Mouse (Mus musculus): ENCODE measurements around the gene Phrf1. TPM values are rescaled to one million over a fixed set of nuclear protein-coding genes. Genes with fewer than 3 reads are reported as not detected.

Gene Phrf1
- total RNA-seq, 1 experiment from 2014 or later: 51.4 TPM

DNA sequence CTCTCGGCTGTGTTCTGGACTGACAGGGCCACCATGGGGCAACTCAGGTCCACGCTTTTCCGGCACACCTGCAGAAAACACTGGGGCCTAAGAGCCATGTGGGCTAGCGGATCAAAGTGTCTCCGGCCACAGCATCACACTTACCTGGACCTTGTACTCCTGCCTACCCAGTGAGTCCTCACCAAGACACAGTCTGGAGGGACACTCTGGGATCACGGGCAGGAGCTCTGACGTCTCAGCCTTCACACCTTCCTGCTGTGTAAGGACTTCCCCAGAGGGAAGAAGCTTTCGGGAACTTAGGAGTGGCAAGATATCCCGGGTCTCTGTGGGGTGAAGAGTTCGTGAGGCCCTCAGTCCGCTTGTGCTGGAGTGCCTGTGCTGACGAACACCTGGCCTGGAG, 18.4 kb upstream of the Phrf1 start:
- no peak for ATAC-seq (replicated peaks; ENCODE audit: insufficient number of reproducible peaks, low FRiP score, low TSS enrichment, poor library complexity, severe bottlenecking)

DNA sequence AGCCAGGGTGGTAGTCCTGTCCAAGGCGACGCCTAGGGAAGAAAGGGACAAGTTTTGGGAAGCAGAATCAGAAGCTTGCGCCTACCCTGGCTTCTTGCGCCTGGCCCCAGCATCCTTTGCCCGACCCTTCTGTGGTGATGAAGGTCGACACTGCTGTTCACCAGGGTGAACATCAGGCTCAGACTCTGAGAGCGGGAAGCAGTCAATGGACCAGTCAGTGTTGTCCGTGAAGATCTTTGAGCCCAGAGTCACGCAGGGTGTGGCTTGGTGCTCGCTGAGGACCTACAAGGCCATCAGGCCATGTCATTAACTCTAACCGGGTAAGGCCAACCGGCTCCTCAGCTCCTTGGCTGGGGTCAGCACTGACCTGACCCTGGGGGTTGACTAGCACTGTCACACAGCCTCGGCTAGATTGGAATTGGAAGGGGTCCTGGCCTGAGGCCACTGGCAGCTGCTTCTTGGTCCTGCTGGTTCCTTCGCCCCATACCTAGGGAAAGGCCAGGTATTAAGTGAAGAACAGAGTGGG, 17.9 kb upstream of the Phrf1 start:
- no peak for ATAC-seq (replicated peaks; ENCODE audit: insufficient number of reproducible peaks, low FRiP score, low TSS enrichment, poor library complexity, severe bottlenecking)

DNA sequence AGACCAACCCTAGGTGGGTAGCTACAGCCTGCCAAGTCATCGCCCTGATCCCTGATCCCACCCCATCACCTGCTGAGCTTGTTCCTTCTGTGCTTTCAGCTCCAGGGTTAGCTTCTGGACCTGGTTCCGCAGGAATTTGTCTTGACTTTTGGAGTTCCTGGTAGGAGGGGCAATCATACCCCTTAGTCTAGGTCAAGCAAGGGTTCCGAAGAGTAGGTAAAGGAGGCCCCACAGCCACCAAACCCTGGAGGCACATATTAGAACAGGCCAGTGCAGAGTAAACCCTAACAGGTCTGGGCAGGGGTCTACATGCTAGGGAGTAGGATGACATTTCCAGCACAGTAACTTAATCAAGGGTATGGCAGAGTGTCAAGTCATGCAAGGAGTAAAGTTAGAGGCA, 15.5 kb upstream of the Phrf1 start:
- no peak for ATAC-seq (replicated peaks; ENCODE audit: insufficient number of reproducible peaks, low FRiP score, low TSS enrichment, poor library complexity, severe bottlenecking)

DNA sequence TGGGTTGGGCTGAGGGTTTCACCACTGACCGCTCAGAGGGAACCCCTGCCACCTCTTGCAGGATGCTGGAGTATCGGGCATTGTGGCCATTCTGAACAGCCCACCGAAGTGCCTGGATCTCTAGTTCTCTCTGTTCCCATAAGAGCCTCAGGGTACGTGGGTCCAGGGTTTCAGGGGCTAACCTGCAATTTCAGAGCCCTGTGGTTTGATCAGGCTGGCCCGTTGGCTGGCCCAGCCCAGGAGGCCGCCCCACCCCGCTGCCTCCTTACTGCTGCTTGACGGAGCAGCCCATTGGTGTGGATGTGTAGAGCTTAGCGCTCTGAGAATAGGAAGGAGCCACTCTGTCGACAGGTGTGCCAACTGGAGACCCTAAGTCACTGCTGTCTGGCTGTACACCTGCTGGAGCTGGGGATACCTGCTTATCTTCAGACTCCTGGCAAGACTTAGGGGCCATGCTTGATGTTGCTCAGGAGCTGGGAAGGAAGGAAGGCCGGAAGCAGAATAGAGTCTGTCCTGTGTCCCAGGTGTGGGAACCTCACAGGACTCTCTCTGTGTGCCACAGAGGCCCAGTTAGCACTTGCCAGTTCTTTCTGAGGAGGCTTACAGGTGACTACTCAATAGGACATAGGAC, 14.9 kb upstream of the Phrf1 start, which contains the start of gene Lmntd2:
Lmntd2 (minus strand) TSS at position 476 of the 631 bp plus-strand sequence.
- ATAC-seq (replicated peaks; ENCODE audit: insufficient number of reproducible peaks, low FRiP score, low TSS enrichment, poor library complexity, severe bottlenecking): no peak

DNA sequence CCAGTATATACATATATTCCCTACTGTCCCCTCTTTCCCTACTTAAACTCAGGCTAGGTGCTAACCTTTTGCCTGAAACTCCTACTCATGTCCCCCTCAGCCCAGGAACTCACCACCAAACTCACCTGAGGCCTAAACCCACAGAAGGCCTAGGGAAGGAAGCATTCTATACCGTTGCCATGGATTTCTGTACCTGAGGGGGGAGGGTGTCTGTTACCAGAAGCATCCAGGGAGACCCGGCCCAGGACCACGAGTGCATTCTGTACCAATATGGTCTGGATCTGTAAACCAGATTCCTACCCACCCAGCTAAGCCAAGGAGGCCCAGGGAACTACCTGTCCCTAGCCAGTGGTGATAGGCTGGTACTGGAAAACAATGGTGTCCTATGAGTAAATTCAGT, 14.3 kb upstream of the Phrf1 start:
- no peak for ATAC-seq (replicated peaks; ENCODE audit: insufficient number of reproducible peaks, low FRiP score, low TSS enrichment, poor library complexity, severe bottlenecking)

DNA sequence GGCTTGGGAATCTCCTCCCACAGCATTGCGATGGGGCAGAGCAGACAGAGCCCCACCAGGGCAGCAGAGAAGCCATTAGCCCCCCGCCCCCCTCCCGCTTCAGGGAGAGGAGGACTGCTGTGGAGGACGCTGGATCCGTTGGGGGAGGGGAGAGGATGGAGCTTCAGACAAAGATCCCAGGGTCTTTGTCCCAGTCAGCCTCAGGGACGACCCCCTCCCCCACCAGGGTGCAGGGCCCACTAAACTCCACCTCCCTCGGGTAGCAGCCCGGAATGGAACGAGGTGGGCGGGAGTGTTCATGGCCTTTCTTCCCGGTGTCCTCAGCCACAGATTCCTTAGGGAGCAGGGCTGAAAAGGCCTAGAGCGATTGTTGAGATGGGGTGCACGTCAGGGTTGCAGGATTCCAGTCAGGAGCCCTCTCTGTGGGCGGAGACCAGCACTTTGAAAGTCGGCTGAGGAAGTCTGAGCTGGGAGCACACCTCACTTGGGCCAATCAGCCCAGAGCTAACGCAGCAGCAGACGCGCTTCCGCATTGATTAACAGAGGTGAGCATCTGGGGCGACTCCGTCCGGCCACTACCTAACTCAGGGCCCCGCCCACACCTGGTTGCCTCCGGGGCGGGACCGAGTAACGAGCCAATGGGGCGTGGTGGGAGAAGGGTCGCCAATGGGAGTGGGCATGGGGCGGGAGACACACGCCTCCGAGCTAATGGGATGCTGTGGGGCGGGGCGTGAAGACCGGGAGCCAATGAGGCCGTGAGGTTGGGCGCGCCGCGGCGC, 13.3 kb upstream of the Phrf1 start, which contains the start of gene Rassf7:
Rassf7 (plus strand) TSS at position 760 of the 779 bp plus-strand sequence.
- peak; percentile 88 for ATAC-seq (replicated peaks; ENCODE audit: insufficient number of reproducible peaks, low FRiP score, low TSS enrichment, poor library complexity, severe bottlenecking)

DNA sequence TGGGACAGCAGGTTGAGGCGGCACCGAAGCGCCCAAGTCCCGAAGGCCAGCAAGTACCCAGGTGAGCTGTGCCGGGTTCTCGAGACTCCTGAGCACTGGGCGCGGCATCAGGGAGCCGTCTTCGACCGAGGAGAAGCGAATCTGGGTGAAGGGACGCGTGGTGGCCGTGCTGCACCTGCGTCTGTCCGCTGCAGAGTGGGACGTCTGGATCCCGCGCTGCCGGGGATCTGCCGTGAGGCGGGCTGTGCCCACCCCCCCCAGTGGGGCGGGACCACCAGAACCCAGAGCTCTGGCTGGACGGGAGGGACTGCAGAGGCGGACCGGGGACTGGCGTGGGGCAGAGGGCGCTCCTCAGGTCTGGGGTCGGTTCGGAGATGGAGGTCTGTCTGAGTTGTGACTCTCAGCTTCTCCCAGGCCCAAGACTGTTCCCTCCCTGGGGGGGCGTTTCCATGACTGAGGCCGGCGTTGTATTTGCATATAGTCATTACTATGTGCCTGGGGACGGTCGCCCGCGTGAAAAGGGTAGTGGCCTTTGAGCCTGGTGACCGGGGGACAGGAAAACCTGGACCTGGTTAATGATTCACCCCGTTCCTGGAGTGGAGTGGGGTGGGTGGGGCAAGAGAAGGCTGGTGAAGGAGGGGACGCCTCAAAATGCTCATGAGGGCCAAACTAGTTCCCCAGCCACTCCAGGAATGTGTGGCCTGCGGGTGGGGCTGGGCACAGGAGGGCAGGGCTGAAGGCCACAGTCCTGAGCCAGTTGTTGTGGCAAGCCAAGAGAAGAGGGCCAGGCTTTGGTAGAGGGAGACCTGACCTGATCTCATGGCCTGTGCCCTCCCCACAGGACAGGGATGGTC, 12.5 kb upstream of the Phrf1 start:
- no peak for ATAC-seq (replicated peaks; ENCODE audit: insufficient number of reproducible peaks, low FRiP score, low TSS enrichment, poor library complexity, severe bottlenecking)

DNA sequence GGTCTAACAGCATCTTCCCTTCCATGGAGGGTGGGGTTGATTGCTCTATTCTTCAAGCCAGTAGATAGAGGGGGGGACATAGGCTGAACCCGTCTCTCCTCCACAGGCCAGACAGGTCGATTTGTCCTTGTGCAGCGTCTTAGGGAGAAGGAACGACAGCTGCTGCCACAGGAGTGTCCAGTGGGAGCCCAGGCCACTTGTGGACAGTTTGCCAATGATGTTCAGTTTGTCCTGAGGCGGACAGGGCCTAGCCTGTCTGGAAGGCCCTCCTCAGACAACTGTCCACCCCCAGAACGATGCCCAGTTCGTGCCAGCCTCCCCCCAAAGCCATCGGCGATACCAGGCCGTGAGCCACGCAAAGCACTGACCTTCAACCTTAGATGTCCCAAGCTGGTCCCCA, 11.7 kb upstream of the Phrf1 start:
- ATAC-seq (replicated peaks; ENCODE audit: insufficient number of reproducible peaks, low FRiP score, low TSS enrichment, poor library complexity, severe bottlenecking): no peak

DNA sequence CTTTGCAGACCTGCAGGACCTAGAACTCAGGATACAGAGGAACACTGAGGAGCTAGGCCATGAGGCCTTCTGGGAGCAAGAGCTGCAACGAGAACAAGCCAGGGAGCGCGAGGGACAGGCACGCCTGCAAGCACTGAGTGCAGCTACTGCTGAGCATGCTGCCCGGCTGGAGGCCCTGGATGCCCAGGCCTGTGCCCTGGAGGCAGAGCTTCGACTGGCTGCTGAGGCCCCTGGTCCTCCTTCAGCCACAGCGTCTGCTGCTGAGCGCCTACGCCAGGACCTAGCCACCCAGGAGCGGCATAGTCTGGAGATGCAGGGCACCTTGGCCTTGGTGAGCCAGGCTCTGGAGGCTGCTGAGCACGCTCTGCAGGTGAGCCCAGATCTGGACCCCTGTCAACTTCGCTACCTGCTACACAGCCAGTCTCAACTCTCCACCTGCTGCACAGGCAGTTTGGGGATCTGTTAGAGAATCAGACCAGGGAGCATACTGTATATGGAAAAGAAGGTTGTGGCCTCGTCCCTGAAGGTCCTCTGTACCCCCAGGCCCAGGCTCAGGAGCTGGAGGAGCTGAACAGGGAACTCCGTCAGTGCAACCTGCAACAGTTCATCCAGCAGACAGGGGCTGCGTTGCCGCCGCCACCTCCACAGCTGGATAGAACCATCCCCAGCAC, 11.1 kb upstream of the Phrf1 start:
- no peak for ATAC-seq (replicated peaks; ENCODE audit: insufficient number of reproducible peaks, low FRiP score, low TSS enrichment, poor library complexity, severe bottlenecking)

DNA sequence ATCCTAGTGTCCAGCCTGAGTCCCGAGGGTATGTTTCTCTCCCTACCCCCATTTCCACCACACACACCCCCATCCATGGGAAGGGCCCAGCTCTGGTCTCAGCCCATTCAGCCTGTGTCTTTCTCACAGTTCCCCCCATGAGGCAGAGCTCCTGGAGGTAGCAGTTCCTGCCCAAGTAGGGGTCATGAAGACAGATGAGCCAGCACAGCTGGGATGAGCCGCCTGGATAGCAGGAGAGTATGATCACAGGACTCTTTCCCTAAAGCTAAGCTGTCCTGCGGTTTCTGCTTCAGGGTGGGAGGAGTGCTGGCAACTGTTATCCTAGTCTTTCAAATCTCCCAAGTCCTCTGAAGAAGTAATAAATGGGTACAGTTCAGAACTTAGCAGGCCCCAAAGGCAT, 10.4 kb upstream of the Phrf1 start:
- ATAC-seq (replicated peaks; ENCODE audit: insufficient number of reproducible peaks, low FRiP score, low TSS enrichment, poor library complexity, severe bottlenecking): no peak

DNA sequence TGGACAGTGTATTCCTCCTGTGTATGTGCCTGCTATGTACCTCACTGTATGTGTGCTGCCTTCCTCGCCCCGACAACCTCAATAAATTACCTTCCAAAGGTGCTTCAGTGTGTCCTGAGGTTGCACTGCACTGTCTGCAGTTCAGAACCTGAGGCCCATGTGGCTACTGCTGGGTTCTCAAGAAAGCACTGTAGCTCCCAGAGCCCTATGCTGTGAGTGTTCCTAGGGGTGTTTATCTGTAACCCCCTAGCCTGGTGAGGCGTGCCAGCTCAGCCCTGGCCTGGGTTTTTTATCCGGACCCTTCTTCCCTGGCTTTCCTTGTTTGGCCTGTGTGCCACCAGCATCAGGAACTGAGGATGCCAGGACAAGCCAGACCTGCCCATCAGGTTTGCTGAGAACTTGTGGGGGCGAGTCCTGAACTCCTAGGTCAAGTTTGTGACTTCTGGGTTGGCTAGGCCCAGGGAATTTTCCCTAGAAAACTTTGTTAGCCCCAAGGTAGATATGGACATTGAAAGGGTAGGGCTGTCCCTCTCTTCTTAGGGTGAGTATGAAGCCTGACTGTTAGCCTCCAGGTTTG, 9.9 kb upstream of the Phrf1 start:
- no peak for ATAC-seq (replicated peaks; ENCODE audit: insufficient number of reproducible peaks, low FRiP score, low TSS enrichment, poor library complexity, severe bottlenecking)

DNA sequence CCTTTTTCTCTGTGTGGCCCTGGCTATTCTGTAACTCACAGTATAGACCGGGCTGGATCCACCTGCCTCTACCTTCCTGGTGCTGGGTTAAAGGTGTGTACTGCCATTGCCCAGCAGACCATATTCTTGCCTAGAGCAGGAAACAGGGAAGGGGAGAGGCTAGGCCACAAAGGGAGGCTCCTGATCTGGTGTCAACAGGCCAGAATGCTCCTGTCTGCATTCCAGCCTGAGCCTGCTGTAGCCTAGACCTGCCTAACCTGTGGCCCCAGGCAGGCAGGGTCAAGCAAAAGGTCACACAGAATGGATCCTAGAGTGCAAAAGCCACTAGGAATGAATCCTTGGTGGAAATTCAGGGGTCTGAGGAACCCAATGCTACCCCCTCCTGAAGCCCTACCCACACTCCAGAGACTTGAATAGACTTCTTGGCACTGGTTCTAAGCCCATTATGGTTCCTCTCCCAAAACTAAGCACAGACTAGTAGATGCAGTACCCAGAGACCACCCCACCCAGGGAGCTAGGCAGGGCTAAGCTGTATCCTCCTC, 9.0 kb upstream of the Phrf1 start:
- ATAC-seq (replicated peaks; ENCODE audit: insufficient number of reproducible peaks, low FRiP score, low TSS enrichment, poor library complexity, severe bottlenecking): no peak

DNA sequence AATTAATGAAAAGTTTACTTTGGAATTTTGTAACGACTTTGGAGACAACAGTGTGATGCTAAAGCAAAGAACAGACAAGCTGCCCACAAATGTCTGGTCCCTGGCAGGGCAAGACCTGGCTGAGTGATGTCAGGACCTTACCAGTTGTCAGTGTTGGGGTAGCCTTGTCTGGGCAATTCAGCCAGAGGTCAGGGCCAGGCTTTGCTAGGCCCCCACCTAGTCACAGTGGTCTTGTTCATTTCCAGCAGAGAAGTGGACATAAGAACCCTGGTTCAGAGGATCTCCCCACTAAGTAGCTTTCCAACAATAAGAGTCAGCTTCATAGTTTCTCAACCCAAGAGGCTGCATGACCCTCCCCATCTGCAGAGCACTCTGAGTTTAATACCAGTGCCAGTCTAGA, 8.2 kb upstream of the Phrf1 start:
- ATAC-seq (replicated peaks; ENCODE audit: insufficient number of reproducible peaks, low FRiP score, low TSS enrichment, poor library complexity, severe bottlenecking): no peak

DNA sequence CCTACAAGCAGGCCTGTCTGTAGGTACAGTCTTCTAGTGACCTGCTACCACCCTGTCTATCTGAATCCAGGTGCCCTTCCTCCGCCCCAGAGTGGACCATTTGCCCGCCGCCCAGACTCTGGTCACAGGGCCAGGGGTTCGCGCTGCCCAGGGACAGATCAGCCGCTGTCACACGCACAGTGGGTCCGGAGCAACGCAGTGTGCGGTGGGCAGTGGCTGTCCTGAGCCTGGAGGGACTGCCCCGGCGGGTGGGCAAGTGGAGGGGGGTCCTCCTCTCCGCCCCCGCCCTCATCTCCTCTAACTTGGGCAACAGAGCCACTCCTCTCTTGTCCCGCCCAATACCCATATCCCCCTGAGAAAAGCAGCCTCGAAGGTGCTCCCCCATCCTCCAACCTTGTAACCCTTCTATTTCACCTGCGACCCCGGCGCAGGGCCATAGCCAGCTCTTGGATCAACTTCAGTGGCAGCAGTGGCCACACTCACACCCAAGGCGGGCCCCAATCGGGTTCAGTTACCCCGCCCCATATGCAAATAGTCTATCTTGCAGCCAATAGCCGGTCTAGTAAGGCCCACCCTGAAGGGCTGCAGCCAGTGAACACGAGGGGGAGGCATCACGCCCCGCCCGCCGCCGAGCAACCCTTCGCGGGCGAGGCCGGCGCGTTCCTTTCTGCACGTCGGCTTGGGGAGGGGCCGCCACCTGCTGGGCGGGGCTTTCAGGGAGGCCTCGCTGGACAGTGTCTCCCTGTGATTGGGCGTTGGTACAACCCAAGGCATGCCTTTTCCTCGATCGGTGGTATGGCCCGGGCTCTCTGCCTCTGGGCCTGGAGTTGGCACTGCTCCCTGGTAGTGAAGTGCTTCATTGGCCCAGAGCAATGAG, 7.1 kb upstream of the Phrf1 start:
- peak; percentile 68 for ATAC-seq (replicated peaks; ENCODE audit: insufficient number of reproducible peaks, low FRiP score, low TSS enrichment, poor library complexity, severe bottlenecking)

DNA sequence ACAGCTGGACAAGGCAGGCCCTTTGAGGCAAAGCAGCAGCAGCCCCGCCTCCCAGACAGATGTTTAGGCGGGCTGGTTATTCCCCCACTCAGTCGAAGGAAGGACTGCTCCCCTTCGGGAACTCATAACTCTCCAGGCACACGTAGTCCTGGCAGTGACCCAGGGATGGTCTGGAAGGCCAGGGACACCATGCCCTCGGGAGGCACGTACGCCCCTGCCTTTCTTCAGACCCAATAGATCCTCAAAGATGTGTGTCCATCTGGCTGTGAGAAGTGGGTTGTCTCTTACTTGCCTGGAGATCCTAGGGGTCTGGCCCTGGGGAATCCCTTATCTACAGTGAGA, 6.5 kb upstream of the Phrf1 start:
- ATAC-seq (replicated peaks; ENCODE audit: insufficient number of reproducible peaks, low FRiP score, low TSS enrichment, poor library complexity, severe bottlenecking): no peak

DNA sequence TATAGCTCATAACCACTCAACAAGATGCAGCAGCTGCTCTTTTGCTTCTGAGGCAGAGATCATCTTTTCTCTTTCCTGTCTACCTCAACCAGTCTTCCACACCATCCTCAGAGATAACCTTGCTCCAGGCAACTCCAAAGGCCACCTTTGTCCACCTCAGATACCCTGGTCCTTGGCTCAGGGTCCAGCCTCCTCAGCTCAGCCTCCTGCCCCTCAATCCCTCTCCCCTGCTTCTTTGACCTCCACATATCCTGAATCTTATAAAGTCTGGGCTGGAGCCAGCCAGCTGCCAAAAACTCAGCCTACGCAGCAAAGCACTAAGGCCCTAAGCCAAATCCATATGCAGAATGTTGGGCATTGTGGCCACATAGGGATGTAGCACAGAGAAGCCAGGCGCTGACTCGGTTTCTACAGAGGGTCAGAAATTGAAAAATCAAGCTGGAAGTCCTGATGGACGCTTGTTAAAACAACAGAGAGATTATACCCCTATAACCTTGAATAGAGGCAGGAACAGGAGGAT, 5.8 kb upstream of the Phrf1 start:
- no peak for ATAC-seq (replicated peaks; ENCODE audit: insufficient number of reproducible peaks, low FRiP score, low TSS enrichment, poor library complexity, severe bottlenecking)

DNA sequence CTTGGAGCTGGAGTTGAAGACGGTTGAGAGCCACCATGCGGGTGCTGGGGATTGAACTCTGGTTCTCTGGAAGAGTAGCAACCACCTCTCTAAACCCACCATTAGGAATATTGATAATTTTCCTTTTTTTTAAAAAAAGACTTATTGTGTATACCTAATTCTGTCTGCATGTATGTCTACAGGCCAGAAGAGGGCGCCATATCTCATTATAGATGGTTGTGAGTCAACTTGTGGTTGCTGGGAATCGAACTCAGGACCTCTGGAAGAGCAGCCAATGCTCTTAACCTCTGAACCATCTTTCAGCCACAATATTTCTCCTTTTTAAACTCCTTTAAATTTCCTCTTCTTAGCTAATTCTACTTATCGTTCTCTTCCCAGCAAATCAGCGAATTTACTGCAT, 2.0 kb upstream of the Phrf1 start:
- ATAC-seq (replicated peaks; ENCODE audit: insufficient number of reproducible peaks, low FRiP score, low TSS enrichment, poor library complexity, severe bottlenecking): no peak

All from monocyte, adult 5-6 weeks (primary cell).